Mouse (Mus musculus): ENCODE measurements around the gene Cldn14. TPM values are rescaled to one million over a fixed set of nuclear protein-coding genes. Genes with fewer than 3 reads are reported as not detected.
"Not testable (repeated sequence)": the region's sequence is repeated elsewhere in the genome, so short reads cannot be mapped to it uniquely, and the experiment has no call there.

Gene Cldn14
- not detected in 2 replicates for total RNA-seq (2015)
- not detected in 2 replicates for total RNA-seq (2017)

GRCm38 (mm10) chr16:94008737-94009136, at the start of gene Cldn14:
TSS of gene Cldn14 (minus strand) at chr16:94008837.
- no peak for ATAC-seq (ENCODE audit: poor library complexity, severe bottlenecking)

GRCm38 (mm10) chr16:94055576-94055975, 46.9 kb upstream of the Cldn14 start:
- ATAC-seq (ENCODE audit: poor library complexity, severe bottlenecking), result no peak

DNA sequence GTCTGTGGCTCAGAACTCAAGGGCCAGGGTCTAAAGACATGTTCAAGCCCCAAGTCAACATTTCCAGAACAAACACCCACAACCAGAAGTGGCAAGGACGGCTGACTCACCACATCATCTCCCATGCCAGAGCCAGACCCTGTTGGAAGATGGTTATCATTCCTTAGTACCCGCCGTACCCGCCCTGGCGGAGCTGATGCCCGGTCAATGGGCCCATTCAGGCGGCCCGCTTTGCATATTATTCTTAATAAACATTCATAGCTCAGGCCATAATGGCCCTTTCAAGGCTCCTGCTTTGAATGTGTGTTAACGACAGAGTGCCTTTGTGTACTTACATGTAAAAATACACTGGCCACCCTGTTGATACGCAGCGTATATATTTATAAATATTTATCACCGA, 46.5 kb upstream of the Cldn14 start:
- no peak for ATAC-seq (ENCODE audit: poor library complexity, severe bottlenecking)

DNA sequence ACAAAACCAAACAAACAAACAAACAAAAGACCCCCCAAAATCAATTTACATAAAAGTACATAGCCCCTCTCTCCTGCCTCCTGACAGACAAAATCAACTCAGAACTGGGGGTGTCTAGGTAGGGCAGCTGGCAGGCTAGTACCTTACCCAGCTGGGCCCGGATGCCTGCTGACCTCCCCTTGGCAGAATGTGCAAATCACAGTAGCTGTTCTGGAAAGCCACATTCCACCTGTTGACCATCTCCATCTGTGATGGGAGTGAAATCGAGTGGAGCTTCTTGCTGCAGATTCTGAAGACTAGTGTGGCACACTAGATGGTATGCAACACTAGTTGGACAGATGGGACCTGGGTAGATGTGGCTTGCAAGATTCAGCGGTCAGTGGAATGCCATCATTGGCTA, 41.7 kb upstream of the Cldn14 start:
- no peak for ATAC-seq (ENCODE audit: poor library complexity, severe bottlenecking)

DNA sequence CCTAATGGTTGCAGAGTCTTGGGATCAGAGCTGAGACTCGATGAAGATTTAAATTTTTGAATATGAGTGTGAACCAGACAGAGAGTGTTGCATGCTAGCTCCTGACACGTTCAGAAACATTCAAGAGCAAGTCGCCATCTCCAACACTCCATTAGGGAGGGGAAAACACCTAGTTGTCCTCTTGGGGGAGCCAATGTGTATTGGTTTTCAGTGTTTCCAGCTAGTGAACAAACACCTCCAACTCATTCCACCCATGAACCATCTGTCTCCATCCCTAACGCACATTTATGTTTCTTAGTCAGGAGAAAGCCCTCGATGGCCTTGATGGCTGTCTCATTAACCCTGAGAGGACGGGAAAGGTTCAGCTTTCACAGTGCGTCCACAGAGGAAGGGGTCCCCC, 36.4 kb upstream of the Cldn14 start:
- ATAC-seq (ENCODE audit: poor library complexity, severe bottlenecking), result no peak

- no peak for ATAC-seq (ENCODE audit: poor library complexity, severe bottlenecking)
Observed at GRCm38 (mm10) chr16:94043797-94044196, 35.2 kb upstream of the Cldn14 start.

DNA sequence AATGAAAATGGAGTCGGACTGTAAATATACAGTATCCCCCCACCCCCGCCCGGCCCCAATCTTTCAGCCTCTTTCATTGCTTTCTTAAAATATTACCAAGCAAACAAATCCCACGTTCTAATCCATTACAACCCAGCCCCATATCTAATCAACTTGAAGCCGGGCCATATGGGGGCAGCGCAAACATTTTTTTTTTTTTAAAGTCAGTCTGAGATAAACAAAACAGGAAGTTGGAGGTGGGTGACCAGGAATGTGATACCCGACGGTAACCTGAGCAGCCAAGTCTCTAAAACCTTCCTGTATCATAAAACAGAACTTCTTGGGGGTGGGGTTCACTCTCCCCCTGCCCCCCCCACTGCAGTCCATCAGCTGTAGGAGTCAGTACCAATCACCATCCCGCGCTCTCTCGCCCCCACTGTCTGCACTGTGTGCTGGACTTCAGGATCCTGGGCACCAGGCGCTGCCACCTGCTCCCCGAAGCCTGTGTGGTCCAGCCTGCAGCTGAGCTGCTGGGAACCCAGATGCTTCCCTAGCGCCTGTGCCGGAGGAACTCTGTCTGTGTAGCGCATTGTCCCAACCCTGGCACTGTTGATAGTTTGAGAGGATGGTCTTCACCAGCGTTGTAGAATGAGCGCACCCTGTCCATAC, 32.6 kb upstream of the Cldn14 start:
- ATAC-seq (ENCODE audit: poor library complexity, severe bottlenecking), result no peak

GRCm38 (mm10) chr16:94040485-94040884, 31.8 kb upstream of the Cldn14 start:
- ATAC-seq (ENCODE audit: poor library complexity, severe bottlenecking), result no peak

DNA sequence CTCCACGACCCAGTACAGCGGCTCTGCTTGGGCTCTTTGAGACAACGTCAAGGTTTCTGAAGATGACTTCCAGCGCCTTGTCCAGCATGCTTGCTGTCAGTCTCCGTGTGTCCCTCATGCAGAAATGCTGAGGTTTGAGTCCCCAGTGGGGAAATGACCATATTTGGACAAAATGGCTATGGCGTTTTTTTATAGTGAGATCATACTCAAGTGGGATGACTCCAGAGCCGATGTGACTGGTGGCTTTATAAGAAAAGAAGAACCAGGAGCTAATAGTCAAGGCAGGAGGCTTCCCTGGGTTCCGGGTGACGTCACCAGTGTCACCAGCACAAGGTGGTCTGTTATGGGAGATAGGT, 30.3 kb upstream of the Cldn14 start:
- no peak for ATAC-seq (ENCODE audit: poor library complexity, severe bottlenecking)

GRCm38 (mm10) chr16:94038272-94038985, 29.8 kb upstream of the Cldn14 start:
- peak; percentile 70; the same call in 1 of the 2 replicates for ATAC-seq (ENCODE audit: poor library complexity, severe bottlenecking)

DNA sequence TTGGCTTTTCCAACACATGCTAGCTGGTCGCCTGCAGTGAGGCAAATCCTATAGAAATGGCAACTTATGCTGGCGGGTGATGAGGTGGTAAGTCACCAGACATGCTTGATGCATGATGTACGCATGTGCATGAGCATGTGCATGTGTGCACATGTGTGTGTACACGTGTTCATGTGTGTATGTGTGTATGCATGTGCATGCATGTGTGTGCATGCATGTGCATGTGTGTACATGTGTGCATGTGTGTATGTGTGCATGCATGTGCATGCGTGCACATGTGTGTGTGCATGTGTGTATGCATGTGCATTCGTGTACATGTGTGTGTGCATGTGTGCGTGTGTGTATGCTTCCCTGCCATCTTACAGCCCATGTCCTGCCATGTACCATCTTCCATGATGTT, 28.6 kb upstream of the Cldn14 start:
- no peak for ATAC-seq (ENCODE audit: poor library complexity, severe bottlenecking)

GRCm38 (mm10) chr16:94034152-94034551, 25.5 kb upstream of the Cldn14 start:
- ATAC-seq (ENCODE audit: poor library complexity, severe bottlenecking), result no peak

GRCm38 (mm10) chr16:94032270-94032669, 23.6 kb upstream of the Cldn14 start:
- ATAC-seq (ENCODE audit: poor library complexity, severe bottlenecking), result no peak

GRCm38 (mm10) chr16:94023352-94024280, 15.0 kb upstream of the Cldn14 start:
- ATAC-seq (ENCODE audit: poor library complexity, severe bottlenecking), result no peak

GRCm38 (mm10) chr16:94019725-94020124, 11.1 kb upstream of the Cldn14 start:
- ATAC-seq (ENCODE audit: poor library complexity, severe bottlenecking), result not testable (repeated sequence)

DNA sequence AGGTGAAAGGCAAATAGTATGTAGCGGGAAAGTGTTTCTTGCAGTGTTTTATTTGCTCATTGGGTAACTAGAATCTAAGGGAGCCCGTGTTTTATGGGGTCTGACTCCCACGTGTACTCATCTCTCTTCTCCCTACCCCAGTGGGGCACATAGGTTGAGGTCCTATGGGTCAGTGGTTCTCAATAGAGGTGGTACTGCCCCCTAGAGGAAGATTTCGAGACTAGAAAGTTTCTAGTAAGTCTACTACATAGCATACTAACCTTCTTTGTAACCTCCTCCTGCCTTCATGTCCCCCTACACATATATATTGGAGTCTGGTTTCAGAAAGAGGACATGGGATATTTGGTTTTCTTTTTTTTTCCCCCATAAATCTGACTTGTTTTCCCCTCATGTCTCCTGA, 9.3 kb upstream of the Cldn14 start:
- no peak for ATAC-seq (ENCODE audit: poor library complexity, severe bottlenecking)

DNA sequence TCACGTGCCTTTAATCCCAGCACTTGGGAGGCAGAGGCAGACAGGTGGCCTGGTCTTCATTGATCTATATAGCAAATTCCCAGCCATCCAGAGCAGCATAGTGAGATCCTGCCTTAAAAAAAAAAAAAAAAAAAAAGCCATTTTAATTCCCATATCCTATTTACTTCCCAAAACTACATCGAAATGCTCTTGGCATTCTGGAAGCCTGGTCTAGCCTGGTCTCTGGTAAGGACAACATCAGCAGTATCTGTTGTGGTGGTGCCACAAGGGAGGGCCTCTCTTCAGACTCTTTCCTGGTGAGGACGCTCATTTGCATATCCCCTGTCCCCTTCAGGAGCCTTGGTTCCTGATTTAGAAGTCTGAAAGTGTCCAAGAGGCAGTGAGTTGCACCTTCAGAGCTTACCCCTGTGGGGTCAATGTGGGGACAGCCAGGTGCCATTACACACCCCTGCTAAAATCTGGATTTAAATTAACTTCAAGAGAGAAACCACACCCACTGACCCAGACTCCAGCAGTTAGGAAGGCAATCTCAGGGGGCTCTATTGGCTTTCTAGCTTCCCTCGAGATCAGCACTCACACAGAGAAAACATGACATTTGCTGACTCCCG, 6.0 kb upstream of the Cldn14 start:
- ATAC-seq (ENCODE audit: poor library complexity, severe bottlenecking), result no peak

GRCm38 (mm10) chr16:94013328-94014086, 4.9 kb upstream of the Cldn14 start:
- ATAC-seq (ENCODE audit: poor library complexity, severe bottlenecking), result peak; percentile 91

GRCm38 (mm10) chr16:94011224-94011623, 2.6 kb upstream of the Cldn14 start:
- 0 out of 2 replicates have a peak, but pooled peaks have one; percentile 44 for ATAC-seq (ENCODE audit: poor library complexity, severe bottlenecking)

DNA sequence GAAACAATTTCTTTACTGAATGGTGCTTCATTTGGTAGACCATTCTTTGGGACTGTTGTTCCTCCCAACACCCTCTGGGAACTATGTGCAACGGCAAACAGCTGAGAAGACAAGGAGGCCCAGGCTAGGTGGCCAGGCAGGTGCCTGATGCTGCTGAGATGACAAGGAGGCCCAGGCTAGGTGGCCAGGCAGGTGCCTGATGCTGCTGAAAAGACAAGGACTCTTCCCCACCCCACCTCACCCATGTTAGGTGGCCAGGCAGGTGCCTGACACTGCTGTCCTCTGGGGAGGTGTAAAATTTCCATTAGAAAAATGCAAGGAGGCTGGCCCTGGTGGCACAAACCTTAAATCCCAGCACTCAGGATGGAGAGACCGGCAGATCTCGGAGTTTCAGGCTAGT, 2.0 kb upstream of the Cldn14 start:
- ATAC-seq (ENCODE audit: poor library complexity, severe bottlenecking), result no peak
